Mouse (Mus musculus): Measurements from ENCODE around the gene Zfp646.

DNA sequence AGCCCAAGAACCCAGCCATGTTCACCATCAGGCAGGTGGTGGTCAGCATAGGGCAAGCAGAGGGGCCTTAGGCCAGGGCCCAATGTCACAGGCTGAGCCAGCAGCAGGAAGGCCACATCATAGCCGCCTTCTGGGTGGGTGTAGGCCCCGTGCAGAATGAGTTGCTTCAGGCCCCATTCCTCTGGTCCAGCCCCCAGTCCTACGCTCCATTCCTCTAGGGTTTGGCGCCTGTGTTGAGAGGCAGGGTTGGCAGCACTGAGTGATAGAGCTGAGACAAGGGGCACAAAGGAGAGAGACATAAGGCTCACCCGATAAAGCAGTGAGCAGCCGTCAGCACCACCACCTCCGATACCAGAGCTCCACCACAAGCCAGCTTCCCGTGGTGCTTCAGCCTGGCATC lies 11.2 kb downstream of the Zfp646 start:
- no peak for TF ChIP-seq CTCF (IDR thresholded peaks at IDR 0.05; ENCODE audit: extremely low read depth, insufficient read length, insufficient replicate concordance, low read depth, low read length)
- no peak for TF ChIP-seq POLR2A (IDR thresholded peaks at IDR 0.05; ENCODE audit: low read depth, low read length)
